Mouse (Mus musculus) intestine, embryonic 16.5 days (tissue): ENCODE data around the gene Lypd5. TPM values are rescaled to one million over a fixed set of nuclear protein-coding genes. Genes with fewer than 3 reads are reported as not detected.
"Not testable (repeated sequence)": the region's sequence is repeated elsewhere in the genome, so short reads cannot be mapped to it uniquely, and the experiment has no call there.

Experiments
- ATAC-seq: fragments of 200-750 bp; cut with Nextera tagmentation; 2 replicates; pipeline ENCODE4 v1.8.0; 2017; ENCODE audit warnings: moderate TSS enrichment, moderate library complexity
- H3K27ac ChIP-seq: fragments of 300-500 bp; sonication (generic); 2 replicates; pipeline ENCODE4 v1.5.1; 2014; ENCODE audit warnings: mild to moderate bottlenecking, low read length
- H3K27me3 ChIP-seq: fragments of 300-500 bp; sonication (generic); replicated peaks from 2 replicates; pipeline ENCODE4 v1.6.1; 2014; ENCODE audit warnings: low read length, control low read depth, mixed read lengths; ENCODE audit not compliant: control insufficient read depth, insufficient read depth
- H3K36me3 ChIP-seq: fragments of 300-500 bp; sonication (generic); 2 replicates; pipeline ENCODE4 v1.6.1; 2014; ENCODE audit warnings: low read length, control low read depth; ENCODE audit not compliant: control insufficient read depth, insufficient read depth
- H3K4me1 ChIP-seq: fragments of 300-500 bp; sonication (generic); 2 replicates; pipeline ENCODE4 v1.6.1; 2014; ENCODE audit warnings: low read length, control low read depth, mixed read lengths; ENCODE audit not compliant: control insufficient read depth, insufficient read depth
- H3K4me2 ChIP-seq: fragments of 300-500 bp; sonication (generic); 2 replicates; pipeline ENCODE4 v1.6.1; 2014; ENCODE audit warnings: low read depth, low read length, control low read depth
- H3K4me3 ChIP-seq: fragments of 300-500 bp; sonication (generic); 2 replicates; pipeline ENCODE4 v1.5.1; 2014; ENCODE audit warnings: mild to moderate bottlenecking, low read length
- H3K9ac ChIP-seq: fragments of 300-500 bp; sonication (generic); 2 replicates; pipeline ENCODE4 v1.6.1; 2014; ENCODE audit warnings: low read depth, low read length
- H3K9me3 ChIP-seq: fragments of 300-500 bp; sonication (generic); 2 replicates; pipeline ENCODE4 v1.6.1; 2016; ENCODE audit warnings: low read length, control low read depth; ENCODE audit not compliant: control insufficient read depth
- WGBS: fragments of 180-500 bp; shearing (Covaris S2); extraction: QIAGEN DNeasy Blood & Tissue Kit; methylation state at CpG from one replicate; pipeline ENCODE4 v1.1.7; 2014; 5-methylcytosine and 5-hydroxymethylcytosine counted together
- microRNA-seq: library from miRNA; unstranded; fragments of <30 nt; microRNA quantifications from one replicate; pipeline ENCODE4, GENCODE M21; 2016
- polyA plus RNA-seq: library from polyadenylated mRNA; unstranded; fragments of >200 nt; fragmentation: Nextera tagmentation; extraction: Ambion mirVana; gene quantifications from 2 replicates; pipeline ENCODE4 v1.2.1, GENCODE M21; 2015

Lypd5 gene
- polyA plus RNA-seq, 1 experiment from 2014 or later, result not detected

- not testable (repeated sequence) for H3K4me1 ChIP-seq, H3K27ac ChIP-seq, H3K9ac ChIP-seq, H3K9me3 ChIP-seq, H3K36me3 ChIP-seq, ATAC-seq, H3K27me3 ChIP-seq, H3K4me3 ChIP-seq, H3K4me2 ChIP-seq
- WGBS, result 92% methylated on average over 4 of the region's 4 CpGs
Measured at GRCm38 (mm10) chr7:24400489-24400888, 51.5 kb downstream of the Lypd5 start.

- Histone ChIP-seq H3K9ac (no peak overlapping the region), H3K27ac (no peak overlapping the region), H3K4me1 (peaks cover 2% of the 10 kb centered on the region; the same call in 1 of the 2 replicates), H3K4me3 (no peak overlapping the region), H3K4me2 (no peak overlapping the region), H3K27me3 (no peaks in the 10 kb centered on the region), H3K9me3 (peaks cover 3% of the 10 kb centered on the region; the same call in 1 of the 2 replicates), H3K36me3 (0 out of 2 replicates have a peak, but pooled peaks cover 8% of the 10 kb centered on the region)
- ATAC-seq, result no peak
- 97% methylated on average over 9 of the region's 9 CpGs for WGBS
Measured at GRCm38 (mm10) chr7:24402851-24403250, 53.9 kb downstream of the Lypd5 start.

Small RNA genes lying within 50 kb of the gene (microRNA-seq; reads per million reads assigned to microRNA genes)
- gene Gm27592, result not detected

Other genes starting within 250 kb of the Lypd5 start
- 4.3 and 5.3 TPM in 2 replicates for gene Zfp112, start 236.9 kb upstream of the Lypd5 start, polyA plus RNA-seq
- gene Zfp235, start 215.0 kb upstream of the Lypd5 start, polyA plus RNA-seq, result 12.0 and 13.6 TPM in 2 replicates
- 2.5 and 3.4 TPM in 2 replicates for gene Zfp114, start 174.1 kb upstream of the Lypd5 start, polyA plus RNA-seq
- gene Zfp111, start 137.8 kb upstream of the Lypd5 start, polyA plus RNA-seq, result 6.7 and 8.2 TPM in 2 replicates
- 3.7 TPM in 2 replicates for gene Zfp109, start 111.6 kb upstream of the Lypd5 start, polyA plus RNA-seq
- 2.4 and 2.9 TPM in 2 replicates for gene Zfp108, start 94.4 kb upstream of the Lypd5 start, polyA plus RNA-seq
- gene Zfp93, start 78.8 kb upstream of the Lypd5 start, polyA plus RNA-seq, result 5.4 and 6.8 TPM in 2 replicates
- gene Zfp61, start 48.0 kb upstream of the Lypd5 start, polyA plus RNA-seq, result 18.7 and 21.7 TPM in 2 replicates
- gene Zfp94, start 32.5 kb upstream of the Lypd5 start, polyA plus RNA-seq, result 6.0 and 7.3 TPM in 2 replicates
- gene Tescl, start 15.3 kb upstream of the Lypd5 start, polyA plus RNA-seq, result not detected in 2 replicates
- 2.5 and 4.3 TPM in 2 replicates for gene Kcnn4, start 21.1 kb downstream of the Lypd5 start, polyA plus RNA-seq
- 20.4 and 22.0 TPM in 2 replicates for gene Smg9, start 50.4 kb downstream of the Lypd5 start, polyA plus RNA-seq
- gene Irgc1, start 103.1 kb downstream of the Lypd5 start, polyA plus RNA-seq, result 0.07 TPM in 1 of 2 replicates, not detected in the other
- 8.0 and 9.7 TPM in 2 replicates for gene Plaur, start 113.3 kb downstream of the Lypd5 start, polyA plus RNA-seq
- 1.2 and 1.5 TPM in 2 replicates for gene Cadm4, start 132.8 kb downstream of the Lypd5 start, polyA plus RNA-seq
- gene Zfp428, start 157.8 kb downstream of the Lypd5 start, polyA plus RNA-seq, result 26.3 and 26.6 TPM in 2 replicates
- 0.13 and 0.20 TPM in 2 replicates for gene AC161166.1, start 163.3 kb downstream of the Lypd5 start, polyA plus RNA-seq
- 3.3 and 4.1 TPM in 2 replicates for gene Irgq, start 181.5 kb downstream of the Lypd5 start, polyA plus RNA-seq
- gene Pinlyp, start 196.9 kb downstream of the Lypd5 start, polyA plus RNA-seq, result 0.16 TPM in 1 of 2 replicates, not detected in the other
- gene Xrcc1, start 197.1 kb downstream of the Lypd5 start, polyA plus RNA-seq, result 79.8 and 88.1 TPM in 2 replicates
- 33.2 and 38.1 TPM in 2 replicates for gene Ethe1, start 238.3 kb downstream of the Lypd5 start, polyA plus RNA-seq
- 3.1 TPM in 2 replicates for gene Zfp575, start 238.4 kb downstream of the Lypd5 start, polyA plus RNA-seq